Mouse (Mus musculus) hindbrain, embryonic 14.5 days (tissue): ENCODE results near the gene Nkx2-1. TPM values are rescaled to one million over a fixed set of nuclear protein-coding genes. Genes with fewer than 3 reads are reported as not detected.

Experiments used
- ATAC-seq: fragments of 200-750 bp; cut with Nextera tagmentation; 2 replicates; pipeline ENCODE4 v1.8.0; 2017; ENCODE audit warnings: moderate number of reproducible peaks, mild to moderate bottlenecking, moderate TSS enrichment, moderate library complexity; ENCODE audit not compliant: low FRiP score
- DNase-seq: peaks from one replicate; pipeline ENCODE4 v3.0.0-alpha.2; 2015; ENCODE audit warnings: low spot score
- H3K27ac ChIP-seq: fragments of 300-500 bp; sonication (generic); 2 replicates; pipeline ENCODE4 v1.5.1; 2014; ENCODE audit warnings: mild to moderate bottlenecking, moderate library complexity
- H3K27me3 ChIP-seq: fragments of 300-500 bp; sonication (generic); 2 replicates; pipeline ENCODE4 v1.6.1; 2014; ENCODE audit warnings: mild to moderate bottlenecking, low read length, mixed read lengths; ENCODE audit not compliant: control insufficient read depth, insufficient read depth
- H3K36me3 ChIP-seq: fragments of 300-500 bp; sonication (generic); replicated peaks from 2 replicates; pipeline ENCODE4 v1.6.1; 2014; ENCODE audit not compliant: control insufficient read depth, insufficient read depth
- H3K4me1 ChIP-seq: fragments of 300-500 bp; sonication (generic); replicated peaks from 2 replicates; pipeline ENCODE4 v1.6.1; 2014; ENCODE audit warnings: antibody characterized with exemption, low read length, mixed read lengths; ENCODE audit not compliant: control insufficient read depth, insufficient read depth
- H3K4me2 ChIP-seq: fragments of 300-500 bp; sonication (generic); replicated peaks from 2 replicates; pipeline ENCODE4 v1.6.1; 2014; ENCODE audit warnings: mild to moderate bottlenecking, moderate library complexity
- H3K4me3 ChIP-seq: fragments of 300-500 bp; sonication (generic); replicated peaks from 2 replicates; pipeline ENCODE4 v1.5.1; 2014; ENCODE audit warnings: mild to moderate bottlenecking, low read length
- H3K9ac ChIP-seq: fragments of 300-500 bp; sonication (generic); 2 replicates; pipeline ENCODE4 v1.6.1; 2014
- H3K9me3 ChIP-seq: fragments of 300-500 bp; sonication (generic); 2 replicates; pipeline ENCODE4 v1.6.1; 2016; ENCODE audit warnings: low read length; ENCODE audit not compliant: control insufficient read depth
- WGBS: fragments of 180-500 bp; shearing (Covaris S2); extraction: QIAGEN DNeasy Blood & Tissue Kit; methylation state at CpG from one replicate; pipeline ENCODE4 v1.1.7; 2014; 5-methylcytosine and 5-hydroxymethylcytosine counted together
- polyA plus RNA-seq: library from polyadenylated mRNA; unstranded; fragments of >200 nt; fragmentation: Nextera tagmentation; extraction: Ambion mirVana; gene quantifications from 2 replicates; pipeline ENCODE4 v1.2.1, GENCODE M21; 2014

The Nkx2-1 gene
- not detected in 2 replicates for polyA plus RNA-seq

DNA sequence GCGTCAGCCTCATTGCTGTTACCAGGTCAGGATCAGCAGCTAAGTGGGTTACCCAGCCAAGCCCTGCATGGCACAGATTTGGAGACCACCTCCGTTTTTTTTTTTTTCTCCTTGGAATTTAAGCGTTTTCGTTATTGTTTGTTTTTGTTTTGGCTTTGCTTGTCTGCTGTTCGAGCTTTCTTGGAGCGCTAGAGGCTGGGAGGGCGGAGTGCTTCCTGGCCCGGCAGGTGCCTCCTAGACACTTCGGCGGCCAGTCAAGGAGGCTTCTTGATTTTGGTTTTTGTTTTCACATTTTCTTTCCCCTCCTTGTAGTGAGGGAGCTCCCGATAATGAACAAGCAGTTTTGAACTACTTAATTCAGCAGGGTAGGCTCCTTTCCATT lies at the start of gene Nkx2-1:
Nkx2-1 (minus strand) TSS at position 25 of the 382 bp plus-strand sequence.
- H3K4me3 ChIP-seq: 0 out of 2 replicates have a peak within 1 kb of the TSS, but pooled peaks have one; percentile 3
- H3K4me1 ChIP-seq: no peaks in the 10 kb centered on the region
- no peak within 1 kb of the TSS for H3K27ac ChIP-seq
- no peak within 1 kb of the TSS for H3K9ac ChIP-seq
- under 1% methylated on average over 11 of the region's 11 CpGs for WGBS
- DNase-seq (no peak), ATAC-seq (no peak)
- H3K9me3 ChIP-seq: no peaks in the 10 kb centered on the region
- H3K36me3 ChIP-seq: no peaks in the 10 kb centered on the region
- H3K4me2 ChIP-seq: no peak within 1 kb of the TSS
- H3K27me3 ChIP-seq: peaks cover 98% of the 10 kb centered on the region

DNA sequence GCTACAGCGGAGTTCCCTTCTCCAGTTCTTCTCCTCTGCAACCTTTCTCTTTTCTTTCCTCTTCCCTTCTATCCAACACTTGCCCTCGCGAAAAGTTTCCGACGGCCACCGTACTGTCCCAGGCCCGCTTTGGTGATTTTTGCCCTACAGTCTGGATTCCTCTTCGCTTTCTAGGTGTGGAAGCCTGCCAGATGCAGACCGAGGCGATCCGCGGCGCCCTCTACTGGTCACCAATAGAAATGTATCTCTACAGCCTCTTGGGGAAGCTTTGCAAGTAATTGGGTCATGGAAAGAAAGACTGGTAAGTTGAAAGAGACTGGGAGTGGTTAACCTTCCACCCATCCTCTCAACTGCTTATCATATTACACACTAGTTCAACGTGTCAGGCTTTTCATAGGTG lies 4.4 kb upstream of the Nkx2-1 start:
- Histone ChIP-seq H3K9ac (no peak overlapping the region), H3K4me1 (no peaks in the 10 kb centered on the region), H3K27ac (no peak overlapping the region), H3K4me3 (no peak overlapping the region), H3K27me3 (peaks cover 91% of the 10 kb centered on the region), H3K4me2 (no peak overlapping the region), H3K9me3 (no peaks in the 10 kb centered on the region), H3K36me3 (no peaks in the 10 kb centered on the region)
- WGBS: 1% methylated on average over 14 of the region's 14 CpGs
- peak; percentile 78 for DNase-seq
- peak; percentile 51; the same call in 1 of the 2 replicates for ATAC-seq

DNA sequence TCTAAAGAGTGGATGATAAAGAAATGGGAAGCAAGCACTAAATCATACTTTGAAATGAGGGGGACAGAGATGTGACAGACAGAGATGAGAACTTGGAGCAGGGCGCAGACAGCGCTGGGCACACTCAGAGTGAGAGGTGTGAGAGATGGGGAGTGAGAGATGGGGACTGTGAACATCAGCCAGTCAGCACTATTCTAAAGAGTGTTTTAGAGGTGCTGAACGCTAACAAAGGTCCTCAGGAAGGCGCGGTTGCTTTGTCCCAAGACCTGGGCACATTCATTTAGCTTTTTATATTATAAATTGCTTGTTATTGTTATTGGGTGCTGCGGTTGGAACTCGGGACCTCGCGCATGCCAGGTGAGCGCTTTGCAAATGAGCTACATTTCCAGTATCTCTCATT lies 3.9 kb upstream of the Nkx2-1 start:
- 3% methylated on average over 10 of the region's 10 CpGs for WGBS
- no peak overlapping the region for H3K4me2 ChIP-seq

DNA sequence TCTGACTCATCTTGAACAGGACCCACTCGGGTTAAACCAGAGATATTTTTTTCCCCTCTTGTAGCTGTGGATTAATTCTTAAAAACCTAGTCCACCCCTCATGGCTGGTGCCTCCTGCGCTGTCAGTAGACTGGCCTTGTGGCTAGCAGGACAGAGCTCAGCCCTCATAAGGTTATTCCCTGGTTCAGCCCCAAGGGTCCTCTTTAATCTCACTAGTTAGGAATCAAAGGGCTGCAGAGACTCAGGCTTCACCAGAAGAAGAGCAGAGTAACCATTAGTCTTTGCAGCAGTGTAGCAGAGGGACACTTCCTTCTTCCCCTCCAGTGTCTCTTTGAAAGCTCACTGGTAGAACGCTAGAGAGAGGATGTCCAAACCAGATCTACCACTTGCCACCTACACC lies 1.9 kb upstream of the Nkx2-1 start:
- Histone ChIP-seq H3K4me3 (no peak overlapping the region), H3K4me2 (no peak overlapping the region), H3K4me1 (no peaks in the 10 kb centered on the region), H3K27me3 (peaks cover 97% of the 10 kb centered on the region), H3K27ac (no peak overlapping the region), H3K9ac (no peak overlapping the region), H3K36me3 (no peaks in the 10 kb centered on the region), H3K9me3 (no peaks in the 10 kb centered on the region)
- WGBS: 4% methylated on average over 3 of the region's 3 CpGs
- ATAC-seq: no peak
- DNase-seq: no peak

More for the DNA sequence above, 3.9 kb upstream of the Nkx2-1 start:
- Histone ChIP-seq H3K9me3 (no peaks in the 10 kb centered on the region), H3K4me1 (no peaks in the 10 kb centered on the region), H3K27me3 (peaks cover 92% of the 10 kb centered on the region), H3K9ac (no peak overlapping the region), H3K36me3 (no peaks in the 10 kb centered on the region), H3K4me3 (no peak overlapping the region), H3K27ac (no peak overlapping the region)
- DNase-seq (no peak), ATAC-seq (no peak)

DNA sequence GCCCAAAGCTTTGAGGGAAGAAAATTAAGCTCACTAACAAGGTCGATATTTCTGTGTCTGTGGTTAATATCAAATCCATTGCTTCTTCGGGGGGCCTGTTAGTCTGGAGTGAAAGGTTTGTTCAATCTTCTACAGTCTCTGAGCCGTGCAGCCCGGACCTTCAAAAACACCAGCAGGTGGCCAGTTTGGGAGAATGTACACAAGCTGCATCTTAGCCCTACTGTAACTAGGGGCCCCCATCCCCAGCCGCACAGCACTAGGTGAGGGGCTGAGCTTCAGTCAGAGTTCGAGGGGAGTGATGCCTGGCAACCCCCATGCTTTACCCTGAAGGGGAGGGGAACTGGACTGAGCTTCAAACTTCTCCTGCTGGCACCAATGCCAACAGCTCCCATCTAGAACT lies 1.2 kb upstream of the Nkx2-1 start:
- no peaks in the 10 kb centered on the region for H3K36me3 ChIP-seq
- no peaks in the 10 kb centered on the region for H3K9me3 ChIP-seq
- WGBS: 2% methylated on average over 6 of the region's 6 CpGs
- no peak overlapping the region for H3K4me3 ChIP-seq
- peaks cover 98% of the 10 kb centered on the region for H3K27me3 ChIP-seq
- no peak overlapping the region for H3K4me2 ChIP-seq
- no peaks in the 10 kb centered on the region for H3K4me1 ChIP-seq
- no peak overlapping the region for H3K27ac ChIP-seq
- ATAC-seq (no peak), DNase-seq (no peak)
- H3K9ac ChIP-seq: no peak overlapping the region

DNA sequence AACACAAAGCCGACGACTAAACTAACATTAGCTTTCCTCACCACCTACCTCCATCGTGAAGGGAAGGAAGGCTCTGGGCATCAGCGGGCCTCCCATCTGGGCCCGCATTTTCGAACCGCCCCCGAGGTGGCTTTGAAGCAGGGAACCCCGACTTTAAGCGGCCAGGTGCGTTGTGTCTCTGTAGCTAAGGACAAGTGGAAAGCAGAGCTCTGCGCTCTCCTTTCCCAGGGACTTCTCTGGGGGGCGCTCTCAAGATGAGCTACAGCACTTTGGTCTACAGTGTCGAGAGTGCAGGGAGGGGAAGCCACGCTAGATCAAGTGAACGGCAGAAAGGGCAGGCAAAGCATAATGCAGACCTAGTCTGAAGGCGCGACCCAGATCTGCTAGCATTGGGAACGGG lies 634 bp upstream of the Nkx2-1 start:
- H3K4me3 ChIP-seq: no peak overlapping the region
- H3K4me1 ChIP-seq: no peaks in the 10 kb centered on the region
- H3K4me2 ChIP-seq: no peak overlapping the region
- no peaks in the 10 kb centered on the region for H3K36me3 ChIP-seq
- H3K9ac ChIP-seq: no peak overlapping the region
- no peak for DNase-seq
- no peaks in the 10 kb centered on the region for H3K9me3 ChIP-seq
- WGBS: 2% methylated on average over 19 of the region's 19 CpGs
- H3K27me3 ChIP-seq: peaks cover 98% of the 10 kb centered on the region
- no peak overlapping the region for H3K27ac ChIP-seq
- ATAC-seq: no peak

DNA sequence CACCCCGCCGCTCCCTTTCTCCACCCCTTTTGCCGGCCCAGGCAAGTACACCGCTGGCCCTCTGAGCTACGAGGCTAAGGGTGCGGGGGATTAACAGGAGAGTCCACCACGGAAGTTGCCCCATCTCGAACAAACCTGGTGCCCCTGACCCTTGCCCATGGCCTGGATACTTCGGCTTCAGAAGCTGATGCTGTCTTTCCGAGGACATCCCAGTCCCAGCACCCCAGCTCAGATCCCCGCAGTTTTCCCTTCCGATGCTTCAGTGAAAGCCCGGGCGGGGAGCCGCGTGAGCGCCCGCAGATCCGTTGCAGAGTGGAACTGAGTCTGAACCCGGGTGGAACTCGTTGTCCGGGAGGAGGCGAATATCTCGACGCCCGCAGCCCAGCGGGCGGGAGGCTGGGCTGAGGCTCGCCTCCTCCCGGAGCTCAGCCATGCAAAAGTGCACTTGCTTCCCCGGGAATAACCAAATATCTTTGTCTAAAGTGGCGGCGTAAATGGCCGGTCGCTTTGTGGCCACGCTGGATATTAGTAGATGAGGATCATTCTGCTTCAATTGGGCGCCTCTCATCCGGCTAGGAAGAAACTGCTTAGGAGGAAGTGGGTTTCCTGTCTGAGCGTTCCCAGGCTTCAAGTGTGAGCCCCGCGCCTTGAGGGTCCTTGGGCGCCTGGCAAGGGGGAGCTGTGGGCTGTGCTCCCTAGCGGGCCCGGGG lies 379 bp downstream of the Nkx2-1 start:
- Histone ChIP-seq H3K27ac (no peak overlapping the region), H3K9ac (no peak overlapping the region), H3K4me2 (no peak overlapping the region), H3K4me3 (0 out of 2 replicates have a peak overlapping the region, but pooled peaks have one; percentile 3), H3K36me3 (no peaks in the 10 kb centered on the region), H3K27me3 (peaks cover 98% of the 10 kb centered on the region), H3K4me1 (no peaks in the 10 kb centered on the region), H3K9me3 (no peaks in the 10 kb centered on the region)
- DNase-seq (no peak), ATAC-seq (no peak)
- 1% methylated on average over 43 of the region's 44 CpGs for WGBS

DNA sequence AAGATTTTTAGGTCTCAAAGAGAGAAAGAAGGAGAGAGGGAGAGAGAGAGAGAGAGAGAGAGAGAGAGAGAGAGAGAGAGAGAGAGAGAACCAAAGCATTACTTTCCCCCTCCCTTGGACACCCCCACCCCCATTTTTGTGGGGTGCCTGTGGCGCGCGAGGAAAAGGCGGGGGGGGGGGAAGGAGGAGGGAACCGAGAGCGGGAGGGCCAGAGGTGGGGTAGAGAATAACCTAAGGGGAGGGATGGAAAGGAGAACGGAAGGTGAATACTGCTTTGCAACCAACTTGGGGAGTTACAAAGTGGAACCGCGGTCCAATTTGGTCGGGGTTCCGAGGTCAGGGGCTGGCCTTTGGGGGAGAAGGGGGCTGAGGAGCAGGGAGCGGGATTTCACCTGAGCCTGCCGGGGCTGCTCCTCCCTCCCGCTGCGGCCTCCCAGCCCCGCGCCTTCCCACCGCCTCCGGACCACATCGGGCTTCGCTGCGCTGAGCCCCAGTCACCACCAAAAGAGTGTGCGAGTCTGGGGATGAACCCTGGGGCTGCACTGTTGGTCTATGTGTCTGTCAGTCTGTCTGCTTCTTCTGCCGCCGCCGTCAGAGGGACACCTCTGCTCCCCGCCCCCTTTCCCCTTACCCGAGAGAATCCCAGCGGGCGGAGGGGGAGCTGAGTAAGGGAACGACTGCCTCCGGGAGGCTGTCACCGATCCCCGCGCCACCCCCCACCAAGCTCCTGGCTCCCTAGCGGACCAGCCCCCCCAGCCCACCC lies 1.1 kb downstream of the Nkx2-1 start:
- H3K9ac ChIP-seq: no peak overlapping the region
- no peaks in the 10 kb centered on the region for H3K4me1 ChIP-seq
- ATAC-seq (no peak), DNase-seq (no peak)
- H3K27ac ChIP-seq: no peak overlapping the region
- under 1% methylated on average over 31 of the region's 36 CpGs for WGBS
- H3K36me3 ChIP-seq: no peaks in the 10 kb centered on the region
- no peaks in the 10 kb centered on the region for H3K9me3 ChIP-seq
- no peak overlapping the region for H3K4me3 ChIP-seq
- peaks cover 98% of the 10 kb centered on the region for H3K27me3 ChIP-seq
- no peak overlapping the region for H3K4me2 ChIP-seq

DNA sequence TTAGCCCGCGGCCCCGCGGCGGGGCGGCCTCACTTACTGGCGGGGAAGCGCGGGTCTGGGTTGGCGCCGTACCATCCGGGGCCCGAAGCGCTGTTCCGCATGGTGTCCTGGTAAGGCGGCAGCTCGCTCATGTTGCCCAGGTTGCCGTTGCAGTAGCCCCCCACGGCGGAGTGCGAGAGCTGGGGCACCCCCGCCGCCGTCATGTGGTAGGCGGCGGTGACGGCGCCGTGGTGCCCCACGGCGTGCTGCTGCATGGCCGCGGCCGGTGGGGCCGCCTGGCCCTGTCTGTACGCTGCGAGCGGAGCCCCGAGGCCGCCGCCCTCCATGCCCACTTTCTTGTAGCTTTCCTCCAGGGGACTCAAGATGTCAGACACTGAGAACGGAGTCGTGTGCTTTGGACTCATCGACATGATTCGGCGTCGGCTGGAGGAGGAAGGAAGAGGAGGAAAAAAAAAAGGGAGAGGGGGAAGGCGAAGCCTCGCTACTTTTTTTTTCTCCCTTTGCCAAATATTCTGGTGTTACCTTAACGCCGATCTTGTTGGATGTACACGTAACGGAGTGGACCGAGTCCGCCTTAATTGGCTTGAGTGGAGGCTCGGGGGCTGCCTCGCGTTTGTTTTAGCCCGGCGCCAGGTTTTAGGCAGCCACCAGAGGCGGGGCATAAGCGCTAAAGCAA lies 1.9 kb downstream of the Nkx2-1 start:
- WGBS: under 1% methylated on average over 62 of the region's 62 CpGs
- no peaks in the 10 kb centered on the region for H3K4me1 ChIP-seq
- peaks cover 98% of the 10 kb centered on the region for H3K27me3 ChIP-seq
- no peak overlapping the region for H3K27ac ChIP-seq
- peak overlapping the region; percentile 11; the same call in 1 of the 2 replicates for H3K4me3 ChIP-seq
- no peaks in the 10 kb centered on the region for H3K9me3 ChIP-seq
- no peak overlapping the region for H3K9ac ChIP-seq
- DNase-seq (no peak), ATAC-seq (0 out of 2 replicates have a peak, but pooled peaks have one; percentile 5)
- H3K36me3 ChIP-seq: no peaks in the 10 kb centered on the region
- peak overlapping the region; percentile 31 for H3K4me2 ChIP-seq
